Mouse (Mus musculus): Measurements from ENCODE around the gene Cend1. TPM values are rescaled to one million over a fixed set of nuclear protein-coding genes. Genes with fewer than 3 reads are reported as not detected.
A peak's percentile ranks its signal among the peaks of the same experiment; 100 is the strongest.

Cend1 gene
- polyA plus RNA-seq, 1 experiment from 2014 or later: 2.8 TPM

DNA sequence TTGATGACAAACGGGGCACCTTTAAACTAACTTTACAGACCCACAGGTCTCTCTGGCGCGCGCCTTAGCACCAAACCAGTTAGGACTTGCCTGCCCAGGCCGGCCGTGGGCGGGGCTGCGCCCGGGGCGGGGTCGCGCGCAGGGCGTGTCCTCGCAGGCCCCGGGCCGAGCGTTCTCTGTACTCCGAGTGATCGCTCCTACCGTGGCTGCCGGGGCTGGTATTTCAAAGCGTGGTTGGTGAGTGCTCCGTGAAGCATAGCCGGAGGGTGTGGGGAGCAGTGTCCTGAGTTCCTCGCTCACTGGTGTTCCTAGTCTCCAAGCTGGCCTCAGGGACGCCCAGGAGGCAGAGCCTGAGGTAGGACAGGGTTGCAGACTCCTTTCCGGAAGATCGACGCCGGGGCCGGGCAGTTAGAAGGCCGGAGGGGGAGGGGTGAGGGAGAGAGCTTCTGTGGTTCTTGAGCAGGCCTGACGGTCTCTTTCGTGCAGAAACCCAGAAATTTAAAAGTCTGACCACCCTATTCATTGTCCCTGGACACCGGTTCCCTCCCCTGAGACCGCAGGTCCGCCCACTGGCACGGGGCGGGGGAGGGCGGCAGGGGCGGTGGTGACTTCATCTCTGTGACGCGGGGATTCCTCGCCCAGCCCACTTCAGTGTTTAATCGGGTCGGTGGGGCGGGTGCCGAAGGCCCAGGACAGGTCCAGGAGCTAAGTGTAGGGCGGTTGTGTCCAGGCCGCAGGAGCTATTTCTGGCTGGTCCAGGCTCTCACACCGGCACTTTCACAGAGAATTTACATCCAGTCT lies 38.1 kb upstream of the Cend1 start, which contains the start of gene Cd151:
Gene Cd151 (plus strand): TSS at position 163 of the 801 bp plus-strand sequence.
- H3K4me2 ChIP-seq (ENCODE audit: low read depth, low read length): peak within 1 kb of the TSS; percentile 75
- ATAC-seq (ENCODE audit: low read depth) (peak; percentile 80), DNase-seq (ENCODE audit: low spot score) (peak; percentile 91)
- H3K36me3 ChIP-seq (ENCODE audit: control insufficient read depth, insufficient read depth, low read length): peaks cover 31% of the 10 kb centered on the region
- H3K4me1 ChIP-seq (ENCODE audit: control insufficient read depth, insufficient read depth, low read length): peaks cover 43% of the 10 kb centered on the region
- H3K4me3 ChIP-seq (ENCODE audit: low read depth, low read length): peak within 1 kb of the TSS; percentile 82
- peak within 1 kb of the TSS; percentile 91 for H3K27ac ChIP-seq (replicated peaks; ENCODE audit: low read depth, low read length)
- under 1% methylated on average over 47 of the region's 52 CpGs for WGBS
- H3K27me3 ChIP-seq (replicated peaks; ENCODE audit: control insufficient read depth, insufficient read depth, low read length): peaks cover 37% of the 10 kb centered on the region
- no peaks in the 10 kb centered on the region for H3K9me3 ChIP-seq (ENCODE audit: control insufficient read depth, low read length)
- H3K9ac ChIP-seq (ENCODE audit: low read depth, low read length): peak within 1 kb of the TSS; percentile 86

GRCm38 (mm10) chr7:141466607-141467148 lies 37.4 kb upstream of the Cend1 start:
- peak overlapping the region; percentile 91 for H3K27ac ChIP-seq (replicated peaks; ENCODE audit: low read depth, low read length)
- ATAC-seq (ENCODE audit: low read depth): no peak
- peaks cover 47% of the 10 kb centered on the region for H3K4me1 ChIP-seq (ENCODE audit: control insufficient read depth, insufficient read depth, low read length)
- peak overlapping the region; percentile 82 for H3K4me3 ChIP-seq (ENCODE audit: low read depth, low read length)
- 59% methylated on average over 10 of the region's 10 CpGs for WGBS
- peak overlapping the region; percentile 75 for H3K4me2 ChIP-seq (ENCODE audit: low read depth, low read length)
- peaks cover 45% of the 10 kb centered on the region for H3K27me3 ChIP-seq (replicated peaks; ENCODE audit: control insufficient read depth, insufficient read depth, low read length)
- no peak for DNase-seq (ENCODE audit: low spot score)
- no peaks in the 10 kb centered on the region for H3K9me3 ChIP-seq (ENCODE audit: control insufficient read depth, low read length)
- peak overlapping the region; percentile 86 for H3K9ac ChIP-seq (ENCODE audit: low read depth, low read length)
- peaks cover 24% of the 10 kb centered on the region for H3K36me3 ChIP-seq (ENCODE audit: control insufficient read depth, insufficient read depth, low read length)

DNA sequence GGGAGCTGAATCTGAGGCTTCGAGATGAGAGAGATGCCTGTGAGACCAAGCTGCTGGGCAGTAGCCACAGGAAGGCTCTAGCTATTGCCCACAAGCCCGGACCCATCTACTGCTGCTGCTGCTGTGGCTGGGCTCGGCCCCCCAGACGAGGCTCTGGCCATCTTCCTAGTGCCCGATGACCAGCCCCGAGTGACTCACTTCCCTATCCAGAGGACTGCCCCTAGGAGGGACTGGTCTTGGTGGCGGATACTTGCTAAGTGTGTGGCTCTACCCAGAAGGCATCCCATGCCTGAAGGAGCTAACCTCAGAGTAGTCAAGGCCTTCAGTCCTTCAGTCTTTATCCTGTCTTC lies 36.7 kb upstream of the Cend1 start:
- Histone ChIP-seq H3K9ac (ENCODE audit: low read depth, low read length) (no peak overlapping the region), H3K36me3 (ENCODE audit: control insufficient read depth, insufficient read depth, low read length) (peaks cover 17% of the 10 kb centered on the region), H3K27me3 (replicated peaks; ENCODE audit: control insufficient read depth, insufficient read depth, low read length) (peaks cover 51% of the 10 kb centered on the region), H3K4me2 (ENCODE audit: low read depth, low read length) (peak overlapping the region; percentile 51; the same call in 1 of the 2 replicates), H3K9me3 (ENCODE audit: control insufficient read depth, low read length) (no peaks in the 10 kb centered on the region), H3K4me1 (ENCODE audit: control insufficient read depth, insufficient read depth, low read length) (peaks cover 47% of the 10 kb centered on the region), H3K27ac (replicated peaks; ENCODE audit: low read depth, low read length) (no peak overlapping the region), H3K4me3 (ENCODE audit: low read depth, low read length) (no peak overlapping the region)
- DNase-seq (ENCODE audit: low spot score) (no peak), ATAC-seq (ENCODE audit: low read depth) (no peak)
- WGBS: 77% methylated on average over 7 of the region's 7 CpGs

GRCm38 (mm10) chr7:141465388-141466044 lies 36.2 kb upstream of the Cend1 start:
- H3K4me3 ChIP-seq (ENCODE audit: low read depth, low read length): peak overlapping the region; percentile 25; the same call in 1 of the 2 replicates
- WGBS: 39% methylated on average over 7 of the region's 10 CpGs
- no peak for DNase-seq (ENCODE audit: low spot score)
- no peak overlapping the region for H3K27ac ChIP-seq (replicated peaks; ENCODE audit: low read depth, low read length)
- peaks cover 47% of the 10 kb centered on the region for H3K4me1 ChIP-seq (ENCODE audit: control insufficient read depth, insufficient read depth, low read length)
- H3K36me3 ChIP-seq (ENCODE audit: control insufficient read depth, insufficient read depth, low read length): peaks cover 12% of the 10 kb centered on the region
- H3K27me3 ChIP-seq (replicated peaks; ENCODE audit: control insufficient read depth, insufficient read depth, low read length): peaks cover 56% of the 10 kb centered on the region
- no peaks in the 10 kb centered on the region for H3K9me3 ChIP-seq (ENCODE audit: control insufficient read depth, low read length)
- 0 out of 2 replicates have a peak overlapping the region, but pooled peaks have one; percentile 27 for H3K9ac ChIP-seq (ENCODE audit: low read depth, low read length)
- peak overlapping the region; percentile 51 for H3K4me2 ChIP-seq (ENCODE audit: low read depth, low read length)
- ATAC-seq (ENCODE audit: low read depth): no peak

DNA sequence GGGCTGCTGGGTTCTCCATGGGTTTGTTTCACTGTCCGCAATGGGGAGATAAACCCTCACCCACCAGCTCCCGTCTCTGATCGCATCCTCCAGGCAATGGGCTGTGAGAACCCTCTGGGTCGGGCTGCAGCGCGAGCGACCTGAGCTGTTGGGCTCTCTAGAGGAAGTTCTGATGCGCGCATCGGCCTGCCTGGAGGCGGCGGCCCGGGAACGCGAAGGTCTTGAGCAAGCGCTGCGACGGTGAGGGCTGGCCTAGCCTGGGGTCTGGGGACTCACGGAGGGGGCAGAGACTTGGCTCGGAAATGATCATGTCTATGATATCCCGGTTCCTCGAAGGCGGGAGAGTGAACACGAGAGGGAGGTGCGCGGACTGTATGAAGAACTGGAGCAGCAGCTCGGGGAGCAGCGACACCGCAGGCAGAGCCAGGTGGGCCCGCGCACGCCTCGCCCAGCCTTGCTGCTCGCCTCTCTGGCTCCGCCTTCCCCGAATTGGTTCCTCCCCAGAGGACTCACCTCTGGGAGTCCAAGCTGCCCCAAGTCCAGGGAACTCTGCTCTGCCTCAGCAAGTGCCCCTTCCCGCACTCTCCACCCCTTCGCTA lies 35.4 kb upstream of the Cend1 start:
- H3K4me1 ChIP-seq (ENCODE audit: control insufficient read depth, insufficient read depth, low read length): peaks cover 47% of the 10 kb centered on the region
- peak overlapping the region; percentile 51 for H3K4me2 ChIP-seq (ENCODE audit: low read depth, low read length)
- no peak overlapping the region for H3K27ac ChIP-seq (replicated peaks; ENCODE audit: low read depth, low read length)
- H3K27me3 ChIP-seq (replicated peaks; ENCODE audit: control insufficient read depth, insufficient read depth, low read length): peaks cover 63% of the 10 kb centered on the region
- no peak for DNase-seq (ENCODE audit: low spot score)
- 8% methylated on average over 32 of the region's 38 CpGs for WGBS
- ATAC-seq (ENCODE audit: low read depth): no peak
- peak overlapping the region; percentile 27; the same call in 1 of the 2 replicates for H3K9ac ChIP-seq (ENCODE audit: low read depth, low read length)
- H3K9me3 ChIP-seq (ENCODE audit: control insufficient read depth, low read length): no peaks in the 10 kb centered on the region
- H3K4me3 ChIP-seq (ENCODE audit: low read depth, low read length): peak overlapping the region; percentile 25
- 0 out of 2 replicates have a peak, but pooled peaks cover 5% of the 10 kb centered on the region for H3K36me3 ChIP-seq (ENCODE audit: control insufficient read depth, insufficient read depth, low read length)

- H3K27me3 ChIP-seq (replicated peaks; ENCODE audit: control insufficient read depth, insufficient read depth, low read length): peaks cover 69% of the 10 kb centered on the region
- ATAC-seq (ENCODE audit: low read depth) (no peak), DNase-seq (ENCODE audit: low spot score) (no peak)
- H3K9ac ChIP-seq (ENCODE audit: low read depth, low read length): peak overlapping the region; percentile 27; the same call in 1 of the 2 replicates
- H3K4me3 ChIP-seq (ENCODE audit: low read depth, low read length): peak overlapping the region; percentile 25
- WGBS: 26% methylated on average over 12 of the region's 12 CpGs
- peaks cover 40% of the 10 kb centered on the region for H3K4me1 ChIP-seq (ENCODE audit: control insufficient read depth, insufficient read depth, low read length)
- no peaks in the 10 kb centered on the region for H3K9me3 ChIP-seq (ENCODE audit: control insufficient read depth, low read length)
- H3K36me3 ChIP-seq (ENCODE audit: control insufficient read depth, insufficient read depth, low read length): no peaks in the 10 kb centered on the region
- H3K27ac ChIP-seq (replicated peaks; ENCODE audit: low read depth, low read length): no peak overlapping the region
- peak overlapping the region; percentile 51 for H3K4me2 ChIP-seq (ENCODE audit: low read depth, low read length)
Observed at GRCm38 (mm10) chr7:141463824-141464602, 34.7 kb upstream of the Cend1 start.

DNA sequence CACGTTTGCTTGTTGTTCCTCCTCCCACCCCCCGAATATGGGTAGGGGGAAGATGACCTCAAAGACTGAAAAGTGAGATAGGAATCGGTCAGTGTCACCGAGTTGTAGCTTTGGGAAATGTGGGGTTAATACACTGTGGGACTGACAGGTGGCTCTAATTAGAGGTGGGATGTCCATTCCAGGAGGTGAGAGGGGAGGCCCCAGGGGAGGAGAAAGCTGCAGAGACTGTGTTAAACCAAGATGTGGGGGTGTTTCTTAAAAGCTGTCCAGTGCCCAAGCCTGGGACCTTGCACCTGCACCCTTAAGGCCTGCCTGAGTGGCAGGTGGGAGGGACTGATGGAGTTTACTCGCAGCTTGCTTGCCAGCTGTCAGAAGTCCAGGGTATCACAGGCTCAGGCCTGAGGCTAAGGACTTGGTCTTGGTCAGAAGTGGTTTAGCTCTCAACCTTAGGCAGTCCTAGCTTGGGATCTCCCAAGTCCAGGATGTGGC lies 33.1 kb upstream of the Cend1 start:
- Histone ChIP-seq H3K36me3 (ENCODE audit: control insufficient read depth, insufficient read depth, low read length) (no peaks in the 10 kb centered on the region), H3K9ac (ENCODE audit: low read depth, low read length) (peak overlapping the region; percentile 54; the same call in 1 of the 2 replicates), H3K4me1 (ENCODE audit: control insufficient read depth, insufficient read depth, low read length) (peaks cover 31% of the 10 kb centered on the region), H3K27me3 (replicated peaks; ENCODE audit: control insufficient read depth, insufficient read depth, low read length) (peaks cover 69% of the 10 kb centered on the region), H3K27ac (replicated peaks; ENCODE audit: low read depth, low read length) (no peak overlapping the region), H3K4me2 (ENCODE audit: low read depth, low read length) (peak overlapping the region; percentile 70), H3K4me3 (ENCODE audit: low read depth, low read length) (peak overlapping the region; percentile 38), H3K9me3 (ENCODE audit: control insufficient read depth, low read length) (no peaks in the 10 kb centered on the region)
- DNase-seq (ENCODE audit: low spot score): no peak
- 4% methylated on average over 5 of the region's 5 CpGs for WGBS
- ATAC-seq (ENCODE audit: low read depth): no peak
